Comparison of ENCODE assay signal across 23 mouse cellular contexts in the genomic region with DNA sequence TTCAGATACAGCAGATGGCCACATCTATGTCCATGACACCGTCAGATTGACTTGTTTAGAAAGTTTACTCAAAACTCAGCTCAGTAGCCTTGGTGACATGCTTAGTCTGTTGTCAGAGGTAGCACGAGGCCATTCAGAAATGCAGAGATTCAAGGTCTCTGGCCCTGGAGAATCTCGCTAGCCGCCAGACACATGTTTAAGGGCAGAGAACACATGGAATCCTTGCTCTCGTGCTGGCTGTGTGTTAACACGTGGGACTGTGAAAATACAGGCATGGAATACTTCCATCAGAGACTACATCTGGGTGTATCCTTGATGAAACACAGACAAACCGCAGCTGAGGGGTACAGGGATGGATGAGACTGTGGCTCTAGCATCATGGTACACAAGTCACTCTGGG.
DNase-seq lines count a peak whose midpoint lies in the region; ATAC-seq and TF ChIP-seq lines count a peak whose summit lies in the region.
"Had no signal": no experiment of that assay in that cellular context is flagged by ENCODE, and none has a peak within 500 bp of the region (broad histone marks: within the 10 kb centered on the region; RNA-seq: fewer than 3 reads in every experiment).

No protein-coding gene starts in this region.

- no peaks in the 10 kb centered on the region for H3K36me3 ChIP-seq in kidney, postnatal 0 days (ENCODE audit: insufficient read depth, low read length)
- H3K36me3 ChIP-seq in intestine, embryonic 15.5 days, result no peaks in the 10 kb centered on the region
- H3K36me3 ChIP-seq in small intestine, adult 2 months (ENCODE audit: control insufficient read depth, insufficient read depth, low read length), result no peaks in the 10 kb centered on the region
- H3K36me3 ChIP-seq in embryonic facial prominence, embryonic 10.5 days (replicated peaks), result no peaks in the 10 kb centered on the region
- H3K36me3 ChIP-seq: embryonic facial prominence, embryonic 15.5 days; forebrain, embryonic 12.5 days; heart, embryonic 13.5 days; limb, embryonic 15.5 days had no signal

- peaks cover 33% of the 10 kb centered on the region for H3K4me1 ChIP-seq in kidney, postnatal 0 days (replicated peaks; ENCODE audit: insufficient read depth, low read length)
- peaks cover 32% of the 10 kb centered on the region for H3K4me1 ChIP-seq in intestine, embryonic 15.5 days (replicated peaks)
- H3K4me1 ChIP-seq in small intestine, adult 2 months (ENCODE audit: control insufficient read depth, insufficient read depth, insufficient read length, low read length), result peaks cover 61% of the 10 kb centered on the region; the same call in 1 of the 2 replicates
- peaks cover 34% of the 10 kb centered on the region for H3K4me1 ChIP-seq in embryonic facial prominence, embryonic 10.5 days

- no peak for TF ChIP-seq CTCF in kidney, postnatal 0 days (IDR thresholded peaks at IDR 0.05; ENCODE audit: low read depth)
- no peak for TF ChIP-seq CTCF in small intestine, adult 2 months (IDR thresholded peaks at IDR 0.05; ENCODE audit: extremely low read depth, insufficient read length, insufficient replicate concordance, low read depth, low read length)

- no peak overlapping the region for H3K4me2 ChIP-seq in kidney, postnatal 0 days (ENCODE audit: low read length)
- H3K4me2 ChIP-seq in intestine, embryonic 15.5 days (replicated peaks), result no peak overlapping the region
- H3K4me2 ChIP-seq: embryonic facial prominence, embryonic 15.5 days; forebrain, embryonic 12.5 days; heart, embryonic 13.5 days; hindbrain, embryonic 14.5 days; limb, embryonic 15.5 days; midbrain, embryonic 11.5 days had no signal

- H3K9me3 ChIP-seq in kidney, postnatal 0 days (replicated peaks; ENCODE audit: low read length), result no peaks in the 10 kb centered on the region
- H3K9me3 ChIP-seq in intestine, embryonic 15.5 days, result no peaks in the 10 kb centered on the region
- H3K9me3 ChIP-seq in embryonic facial prominence, embryonic 10.5 days, result peaks cover 8% of the 10 kb centered on the region
- H3K9me3 ChIP-seq: embryonic facial prominence, embryonic 15.5 days; heart, embryonic 13.5 days; limb, embryonic 15.5 days had no signal

- no peak overlapping the region for H3K4me3 ChIP-seq in kidney, postnatal 0 days (replicated peaks; ENCODE audit: low read depth, low read length)
- H3K4me3 ChIP-seq in intestine, embryonic 15.5 days (replicated peaks), result no peak overlapping the region
- no peak overlapping the region for H3K4me3 ChIP-seq in small intestine, adult 2 months (ENCODE audit: low read depth, low read length)
- H3K4me3 ChIP-seq in embryonic facial prominence, embryonic 10.5 days, result no peak overlapping the region
- H3K4me3 ChIP-seq: embryonic facial prominence, embryonic 15.5 days; forebrain, embryonic 12.5 days; heart, embryonic 13.5 days; limb, embryonic 15.5 days had no signal

- ATAC-seq in kidney, postnatal 0 days (replicated peaks; ENCODE audit: low FRiP score, low read depth), result no peak
- no peak for ATAC-seq in intestine, embryonic 15.5 days
- ATAC-seq: CD4-positive, CD25-positive, alpha-beta regulatory T cell, adult 4 months; forebrain, postnatal 0 days; midbrain, embryonic 16.5 days had no signal

- H3K27ac ChIP-seq in kidney, postnatal 0 days, result peak overlapping the region; percentile 92
- peak overlapping the region; percentile 91; the same call in 1 of the 2 replicates for H3K27ac ChIP-seq in intestine, embryonic 15.5 days
- peak overlapping the region; percentile 100 for H3K27ac ChIP-seq in small intestine, adult 2 months (ENCODE audit: insufficient read depth, low read depth, low read length)
- H3K27ac ChIP-seq in embryonic facial prominence, embryonic 10.5 days (replicated peaks), result no peak overlapping the region
- H3K27ac ChIP-seq: embryonic facial prominence, embryonic 15.5 days; forebrain, embryonic 12.5 days; heart, embryonic 13.5 days; hindbrain, embryonic 14.5 days; limb, embryonic 15.5 days had no signal

- DNase-seq in adrenal gland, postnatal 14 days, result peak; percentile 44
- no peak for DNase-seq in adrenal gland, postnatal 10 days
- no peak for DNase-seq in kidney, postnatal 0 days (ENCODE audit: low spot score)
- no peak for DNase-seq in kidney, postnatal 14 days
- DNase-seq in embryonic facial prominence, embryonic 10.5 days (ENCODE audit: low spot score), result no peak
- DNase-seq: cerebellum, adult 2 months; cerebellum, postnatal 14 days; forebrain, postnatal 0 days; heart, postnatal 10 days; kidney, postnatal 4 days; left cerebral cortex, postnatal 4 days; lung, postnatal 36 days; thymus, postnatal 4 days had no signal

- no peak overlapping the region for H3K9ac ChIP-seq in kidney, postnatal 0 days (ENCODE audit: low read depth, low read length)
- no peak overlapping the region for H3K9ac ChIP-seq in intestine, embryonic 15.5 days
- H3K9ac ChIP-seq: embryonic facial prominence, embryonic 15.5 days; forebrain, embryonic 12.5 days; forebrain, postnatal 0 days; heart, embryonic 13.5 days; hindbrain, embryonic 14.5 days; limb, embryonic 15.5 days had no signal

- no peak for TF ChIP-seq POLR2A in small intestine, adult 2 months (IDR thresholded peaks at IDR 0.05; ENCODE audit: low read depth, low read length)

- H3K27me3 ChIP-seq in kidney, postnatal 0 days (ENCODE audit: insufficient read depth, low read length), result no peaks in the 10 kb centered on the region
- H3K27me3 ChIP-seq in intestine, embryonic 15.5 days (replicated peaks), result no peaks in the 10 kb centered on the region
- H3K27me3 ChIP-seq in small intestine, adult 2 months (ENCODE audit: control insufficient read depth, insufficient read depth, low read length), result no peaks in the 10 kb centered on the region
- H3K27me3 ChIP-seq in embryonic facial prominence, embryonic 10.5 days (replicated peaks; ENCODE audit: low read depth, poor library complexity, severe bottlenecking), result no peaks in the 10 kb centered on the region
- H3K27me3 ChIP-seq: embryonic facial prominence, embryonic 15.5 days; forebrain, embryonic 12.5 days; heart, embryonic 13.5 days; limb, embryonic 15.5 days had no signal

- 92% methylated on average over 7 of the region's 7 CpGs for WGBS in kidney, postnatal 0 days
- 84% methylated on average over 7 of the region's 7 CpGs for WGBS in intestine, embryonic 15.5 days
- 88% methylated on average over 7 of the region's 7 CpGs for WGBS in small intestine, adult 2 months
- 91% methylated on average over 7 of the region's 7 CpGs for WGBS in embryonic facial prominence, embryonic 10.5 days
